Mouse (Mus musculus) kidney, adult 2 months (tissue): ENCODE data around the gene Pxk. TPM values are rescaled to one million over a fixed set of nuclear protein-coding genes. Genes with fewer than 3 reads are reported as not detected.
"Not testable (repeated sequence)": the region's sequence is repeated elsewhere in the genome, so short reads cannot be mapped to it uniquely, and the experiment has no call there.

ENCODE experiments used
- DNase-seq: peaks from one replicate; pipeline ENCODE4 v3.0.0; 2021
- H3K27ac ChIP-seq: fragments of 200-500 bp; 2 replicates; pipeline ENCODE4 v1.5.1; 2012; ENCODE audit warnings: low read depth, low read length, control low read depth, inconsistent platforms; ENCODE audit not compliant: insufficient read depth
- H3K27me3 ChIP-seq: fragments of 200-500 bp; replicated peaks from 2 replicates; pipeline ENCODE4 v1.6.1; 2012; ENCODE audit warnings: mild to moderate bottlenecking, moderate library complexity, low read length, inconsistent platforms; ENCODE audit not compliant: control insufficient read depth, insufficient read depth
- H3K36me3 ChIP-seq: fragments of 200-500 bp; 2 replicates; pipeline ENCODE4 v1.6.1; 2012; ENCODE audit warnings: mild to moderate bottlenecking, moderate library complexity, low read length, inconsistent platforms; ENCODE audit not compliant: control insufficient read depth, insufficient read depth
- H3K4me1 ChIP-seq: fragments of 200-500 bp; 2 replicates; pipeline ENCODE4 v1.6.1; 2011; ENCODE audit warnings: low read length; ENCODE audit not compliant: control insufficient read depth, insufficient read depth
- H3K4me3 ChIP-seq: fragments of 200-500 bp; 2 replicates; pipeline ENCODE4 v1.5.1; 2011; ENCODE audit warnings: mild to moderate bottlenecking, low read depth, low read length, control low read depth; ENCODE audit not compliant: insufficient read depth
- CTCF ChIP-seq: fragments of 200-500 bp; conservative IDR thresholded peaks from 2 replicates; pipeline ENCODE4 v1.5.1; 2011; ENCODE audit warnings: low read depth, mild to moderate bottlenecking, control low read depth, low read length, moderate library complexity, mixed read lengths; ENCODE audit not compliant: insufficient read depth, insufficient read length
- POLR2A ChIP-seq: fragments of 200-500 bp; IDR thresholded peaks from one replicate; pipeline ENCODE4 v1.6.1; 2011; ENCODE audit warnings: low read depth, low read length, control low read depth
- WGBS: fragments of 180-500 bp; shearing (Covaris S2); methylation state at CpG from one replicate; pipeline ENCODE4 v1.1.7; 2018; 5-methylcytosine and 5-hydroxymethylcytosine counted together
- polyA plus RNA-seq: library from polyadenylated mRNA; depleted of rRNA; stranded (reverse); fragments of >200 nt; gene quantifications from 2 replicates; pipeline ENCODE4 v1.2.3, GENCODE M21; 2012

Pxk gene
- polyA plus RNA-seq, 1 experiment, result 42.9 TPM

DNA sequence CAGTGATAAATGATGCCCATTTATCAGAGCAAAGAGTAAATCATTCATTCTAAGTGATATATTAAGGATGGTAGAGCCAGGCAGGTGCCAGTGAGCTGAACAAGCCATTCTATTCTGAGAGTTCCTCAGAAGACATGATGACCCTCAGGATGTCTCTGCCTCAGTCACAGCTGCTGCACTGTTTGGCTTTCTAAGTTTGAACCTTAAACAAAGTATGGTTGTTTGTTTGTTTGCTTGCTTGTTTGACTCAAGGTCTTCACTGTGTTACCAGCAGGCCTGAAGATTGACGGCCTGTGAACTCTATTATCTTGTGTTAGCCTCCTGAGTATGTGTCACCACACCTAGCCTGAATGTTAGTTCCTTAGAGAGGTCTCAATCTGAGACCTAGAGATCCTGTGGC lies 16.7 kb downstream of the Pxk start:
- no peaks in the 10 kb centered on the region for H3K36me3 ChIP-seq
- TF ChIP-seq POLR2A, result no peak
- no peak for TF ChIP-seq CTCF
- WGBS, result 86% methylated on average over 1 of the region's 1 CpGs
- no peak overlapping the region for H3K4me3 ChIP-seq
- no peak overlapping the region for H3K27ac ChIP-seq
- no peaks in the 10 kb centered on the region; the same call in 1 of the 2 replicates for H3K4me1 ChIP-seq
- no peak for DNase-seq
- no peaks in the 10 kb centered on the region for H3K27me3 ChIP-seq

DNA sequence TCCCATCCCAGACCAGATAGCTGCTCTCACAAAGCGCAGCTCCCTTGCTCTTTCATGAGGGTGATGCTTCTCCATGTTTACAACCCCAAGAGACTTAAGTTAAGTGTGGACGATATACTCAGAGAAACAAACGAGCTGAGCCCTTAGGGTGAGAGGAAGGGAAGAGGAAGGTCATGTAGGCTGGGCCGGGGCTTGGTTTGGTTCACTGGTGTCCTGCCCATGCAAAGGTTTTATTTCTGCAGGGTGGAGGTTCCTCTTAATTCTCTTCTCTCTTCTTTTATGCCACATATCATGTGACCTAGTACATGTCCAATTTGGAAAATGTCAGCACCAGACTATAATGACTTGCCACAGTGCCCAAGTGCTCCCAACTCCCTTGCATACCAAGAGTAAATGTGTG lies 17.8 kb downstream of the Pxk start:
- Histone ChIP-seq H3K27me3 (no peaks in the 10 kb centered on the region), H3K27ac (no peak overlapping the region), H3K4me3 (no peak overlapping the region), H3K4me1 (no peaks in the 10 kb centered on the region; the same call in 1 of the 2 replicates), H3K36me3 (no peaks in the 10 kb centered on the region)
- WGBS, result 60% methylated on average over 4 of the region's 4 CpGs
- no peak for DNase-seq
- TF ChIP-seq CTCF (no peak), POLR2A (no peak)

DNA sequence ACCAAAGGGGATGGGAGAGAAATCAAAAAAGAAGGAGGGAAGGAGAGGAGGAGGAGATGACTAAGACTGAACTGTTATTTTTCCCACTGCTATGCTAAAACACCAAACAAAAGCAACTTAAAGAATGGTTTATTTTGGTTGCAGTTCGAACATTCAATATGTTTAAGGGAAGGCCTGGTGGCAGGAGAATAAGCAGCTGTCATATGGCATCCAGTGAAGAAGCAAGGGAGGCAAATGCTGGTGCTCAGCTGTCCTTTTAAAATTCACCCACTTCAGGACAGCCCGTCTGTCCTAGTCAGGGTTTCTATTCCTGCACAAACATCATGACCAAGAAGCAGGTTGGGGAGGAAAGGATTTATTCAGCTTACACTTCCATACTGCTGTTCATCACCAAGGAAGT lies 19.4 kb downstream of the Pxk start:
- Histone ChIP-seq H3K36me3 (no peaks in the 10 kb centered on the region), H3K4me1 (no peaks in the 10 kb centered on the region), H3K27ac (no peak overlapping the region), H3K27me3 (no peaks in the 10 kb centered on the region), H3K4me3 (no peak overlapping the region)
- 99% methylated on average over 2 of the region's 2 CpGs for WGBS
- no peak for DNase-seq
- TF ChIP-seq POLR2A (no peak), CTCF (no peak)

DNA sequence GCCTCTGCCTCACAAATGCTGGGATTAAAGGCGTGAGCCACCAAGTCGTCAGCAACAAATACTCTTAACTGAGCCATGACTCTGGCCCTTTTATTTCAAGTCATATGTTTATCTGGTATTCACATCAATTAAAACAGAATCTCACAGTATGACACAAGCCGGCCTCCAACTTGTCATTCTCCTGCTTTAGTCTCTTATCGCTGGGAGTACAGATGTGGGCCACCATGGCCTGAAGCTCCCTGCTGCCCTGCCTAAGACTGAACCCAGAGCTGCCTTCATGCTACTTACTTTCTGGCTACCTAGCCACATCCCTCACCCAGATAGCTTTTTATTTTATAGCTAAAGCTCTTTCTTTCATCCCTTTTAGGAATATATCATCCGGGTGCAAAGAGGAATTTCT lies 21.4 kb downstream of the Pxk start:
- DNase-seq, result no peak
- TF ChIP-seq CTCF, result no peak
- TF ChIP-seq POLR2A, result no peak
- H3K4me3 ChIP-seq, result no peak overlapping the region
- WGBS, result 92% methylated on average over 5 of the region's 5 CpGs
- no peaks in the 10 kb centered on the region for H3K4me1 ChIP-seq
- H3K36me3 ChIP-seq, result no peaks in the 10 kb centered on the region
- H3K27ac ChIP-seq, result no peak overlapping the region
- H3K27me3 ChIP-seq, result no peaks in the 10 kb centered on the region

DNA sequence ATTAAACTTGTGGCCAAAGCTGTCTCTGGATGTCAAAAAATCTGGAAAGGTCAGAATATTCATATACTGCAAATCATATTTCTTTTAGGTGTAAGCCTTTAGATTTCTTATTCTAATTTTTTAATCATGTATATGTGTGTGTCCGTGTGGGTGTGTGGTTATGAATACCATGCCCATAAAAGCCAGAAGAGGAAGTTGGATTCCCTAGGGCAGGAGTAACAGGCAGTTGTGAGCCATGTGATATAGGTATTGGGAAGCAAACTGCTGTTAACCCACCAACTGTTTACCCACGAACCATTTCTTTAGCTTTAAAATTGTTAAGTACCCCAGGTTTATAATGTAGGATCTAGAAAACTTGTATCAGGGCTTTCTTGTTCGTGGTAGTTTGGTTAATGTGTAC lies 21.9 kb downstream of the Pxk start:
- no peak for DNase-seq
- Histone ChIP-seq H3K36me3 (no peaks in the 10 kb centered on the region), H3K4me1 (no peaks in the 10 kb centered on the region), H3K4me3 (no peak overlapping the region), H3K27me3 (no peaks in the 10 kb centered on the region), H3K27ac (no peak overlapping the region)
- TF ChIP-seq POLR2A (no peak), CTCF (no peak)
- 69% methylated on average over 3 of the region's 3 CpGs for WGBS

DNA sequence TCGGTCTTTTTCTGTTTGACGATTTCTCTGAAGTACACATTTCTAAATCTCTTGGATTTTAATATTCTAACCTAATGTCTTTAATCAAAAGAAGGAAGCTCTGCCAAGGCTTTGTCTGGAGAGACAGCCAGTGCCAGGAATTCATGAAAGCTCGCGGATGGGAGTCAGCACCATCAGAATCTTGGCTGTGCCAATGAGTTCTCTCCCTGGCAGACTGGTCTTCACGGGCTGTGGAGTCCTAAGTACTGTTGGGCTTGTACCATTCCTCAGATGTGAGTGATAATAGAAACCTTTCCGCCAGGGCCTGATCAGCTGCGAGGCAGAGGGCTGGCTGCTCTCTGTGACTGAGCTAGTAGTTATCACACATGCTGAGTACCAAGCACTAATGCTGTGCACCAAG lies 25.1 kb downstream of the Pxk start:
- no peak for DNase-seq
- no peak overlapping the region for H3K27ac ChIP-seq
- TF ChIP-seq POLR2A (no peak), CTCF (no peak)
- no peaks in the 10 kb centered on the region for H3K36me3 ChIP-seq
- H3K4me3 ChIP-seq, result no peak overlapping the region
- WGBS, result 79% methylated on average over 7 of the region's 7 CpGs
- no peaks in the 10 kb centered on the region for H3K4me1 ChIP-seq
- no peaks in the 10 kb centered on the region for H3K27me3 ChIP-seq

DNA sequence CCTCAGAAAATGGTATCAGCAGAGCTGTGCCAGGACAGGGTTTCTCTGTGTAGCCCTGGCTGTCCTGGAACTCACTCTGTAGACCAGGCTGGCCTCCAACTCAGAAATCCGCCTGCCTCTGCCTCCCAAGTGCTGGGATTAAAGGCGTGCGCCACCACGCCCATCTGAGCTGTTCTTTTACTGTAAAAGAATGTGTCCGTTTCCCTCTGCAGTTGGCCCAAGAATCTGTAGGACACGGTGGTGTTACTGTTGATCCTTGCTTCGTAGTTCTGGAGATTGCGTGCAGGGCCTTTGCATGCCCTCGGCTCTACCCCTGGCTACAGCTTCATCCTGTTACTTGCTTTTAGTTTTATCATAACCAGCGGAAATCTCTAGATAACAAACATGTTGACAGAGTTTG lies 25.6 kb downstream of the Pxk start:
- H3K4me3 ChIP-seq, H3K4me1 ChIP-seq, DNase-seq, H3K27me3 ChIP-seq, H3K36me3 ChIP-seq, H3K27ac ChIP-seq: not testable (repeated sequence)
- 96% methylated on average over 10 of the region's 10 CpGs for WGBS

DNA sequence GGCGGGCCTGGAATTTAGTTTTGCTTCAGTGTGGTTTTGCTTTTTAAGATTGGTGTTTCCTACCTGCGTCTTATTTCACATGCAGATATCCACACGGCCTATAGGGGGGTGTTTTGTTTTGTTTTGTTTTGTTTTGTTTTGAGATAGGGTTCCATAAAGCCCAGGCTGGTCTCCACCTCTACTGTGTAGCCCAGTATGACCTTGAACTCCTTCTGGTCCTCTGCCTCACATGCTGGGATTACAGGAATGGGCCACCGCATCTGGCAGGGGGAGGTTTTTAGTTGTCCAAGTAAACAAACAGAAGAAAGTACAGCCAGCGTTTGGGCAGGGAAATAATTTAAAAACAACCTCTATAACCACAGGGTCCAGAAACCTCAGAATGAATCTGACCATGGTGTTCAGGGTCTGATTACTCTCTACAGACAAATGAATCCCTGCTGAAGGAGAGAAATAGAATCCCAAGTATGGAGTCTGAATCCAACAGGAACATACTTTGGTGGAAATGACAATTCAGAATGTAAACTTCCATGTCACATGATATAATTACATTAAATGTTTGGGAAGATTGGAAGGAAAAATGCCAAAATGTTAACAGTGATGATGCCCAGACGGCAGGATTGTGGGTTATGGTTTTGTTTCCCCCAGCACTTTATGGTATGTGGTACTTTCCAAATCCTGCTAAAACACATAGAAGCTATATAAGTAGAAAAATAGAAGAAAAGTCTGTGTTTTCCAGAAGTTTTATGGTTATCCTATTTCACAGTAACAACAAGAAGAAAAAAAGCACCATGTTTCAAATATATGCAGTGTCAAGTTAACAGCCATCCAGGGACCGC lies 26.3 kb downstream of the Pxk start:
- Histone ChIP-seq H3K36me3 (no peaks in the 10 kb centered on the region), H3K27ac (no peak overlapping the region), H3K4me3 (no peak overlapping the region), H3K4me1 (no peaks in the 10 kb centered on the region), H3K27me3 (no peaks in the 10 kb centered on the region)
- TF ChIP-seq POLR2A (no peak), CTCF (no peak)
- WGBS, result 74% methylated on average over 7 of the region's 7 CpGs
- no peak for DNase-seq
